Mouse (Mus musculus): Measurements from ENCODE around the gene Rasgrp1.
A peak's percentile ranks its signal among the peaks of the same experiment; 100 is the strongest.

The Rasgrp1 gene

DNA sequence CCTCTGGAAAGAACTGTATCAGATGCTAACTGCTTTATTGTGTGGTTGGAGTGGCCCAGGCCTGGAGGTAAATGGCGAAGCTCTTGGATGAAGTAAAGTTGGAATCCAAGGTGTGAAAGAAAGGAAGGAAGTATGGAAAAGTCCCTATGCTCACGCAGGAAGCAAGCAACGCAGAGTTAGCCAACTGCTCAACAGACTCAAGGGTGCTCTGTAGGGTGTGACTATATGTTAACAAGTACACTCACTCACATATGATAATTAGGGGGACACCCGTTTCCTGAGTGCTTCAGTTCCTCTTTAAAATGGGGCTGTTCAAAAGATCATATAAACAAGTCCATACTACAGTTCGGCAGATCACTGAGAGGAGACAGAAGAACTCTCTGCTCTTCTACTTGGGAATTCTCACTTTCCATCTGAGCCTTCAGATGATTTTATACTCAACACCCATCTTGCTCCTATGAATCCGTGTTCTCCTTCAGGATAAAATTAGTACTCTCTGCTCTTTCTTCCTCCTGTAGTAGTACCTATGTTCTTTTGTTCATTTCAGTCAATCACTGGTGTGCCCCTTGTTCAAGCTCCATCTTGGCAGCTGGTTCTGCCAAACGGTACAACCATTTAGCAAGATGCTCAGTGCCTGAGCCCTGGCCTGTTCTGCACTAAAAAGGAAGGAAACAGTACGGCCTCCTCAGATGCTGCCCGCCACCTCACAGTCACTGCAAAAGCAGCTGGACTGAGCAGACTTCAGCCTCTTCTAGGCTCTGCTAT, 14.1 kb downstream of the Rasgrp1 start:
- DNase-seq, result no peak

DNA sequence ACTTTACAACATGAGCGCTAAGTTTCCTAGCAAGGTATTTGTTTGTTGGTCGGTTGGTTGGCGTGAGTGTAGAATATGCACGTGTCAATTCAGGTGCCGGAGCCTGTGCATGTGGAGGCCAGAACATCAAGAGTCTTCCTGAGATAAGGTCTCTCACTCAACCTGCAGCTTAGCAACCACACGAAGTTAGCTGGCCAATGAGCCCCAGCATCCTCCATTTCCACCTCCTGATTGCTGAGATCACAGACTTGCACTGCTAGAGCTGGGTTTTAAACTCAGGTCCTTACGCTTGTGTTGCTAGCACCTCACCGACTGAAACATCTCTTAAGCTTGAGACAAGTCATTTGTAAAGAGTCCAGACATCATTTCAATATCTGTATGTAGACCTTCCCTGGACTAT, 20.4 kb downstream of the Rasgrp1 start:
- DNase-seq, result no peak

DNA sequence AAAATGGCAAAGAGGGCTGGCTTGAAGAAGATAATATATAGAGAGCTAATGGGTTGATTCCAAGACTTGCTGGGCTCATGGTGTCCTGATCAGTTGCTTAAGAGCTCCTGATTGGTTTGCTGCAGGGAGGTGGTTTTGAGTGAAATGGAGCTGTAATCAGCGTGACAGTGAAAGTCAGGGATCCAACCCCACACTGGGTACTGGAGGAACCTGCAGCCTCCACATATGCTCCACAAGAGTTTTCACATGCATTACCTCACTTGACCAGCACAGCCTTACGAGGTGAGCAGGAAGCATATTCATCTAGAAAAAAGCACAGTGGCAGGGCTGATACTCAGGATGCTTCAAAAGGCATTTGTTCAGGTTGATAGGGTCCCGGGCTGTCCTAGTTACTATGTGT, 21.6 kb downstream of the Rasgrp1 start:
- DNase-seq, result no peak

DNA sequence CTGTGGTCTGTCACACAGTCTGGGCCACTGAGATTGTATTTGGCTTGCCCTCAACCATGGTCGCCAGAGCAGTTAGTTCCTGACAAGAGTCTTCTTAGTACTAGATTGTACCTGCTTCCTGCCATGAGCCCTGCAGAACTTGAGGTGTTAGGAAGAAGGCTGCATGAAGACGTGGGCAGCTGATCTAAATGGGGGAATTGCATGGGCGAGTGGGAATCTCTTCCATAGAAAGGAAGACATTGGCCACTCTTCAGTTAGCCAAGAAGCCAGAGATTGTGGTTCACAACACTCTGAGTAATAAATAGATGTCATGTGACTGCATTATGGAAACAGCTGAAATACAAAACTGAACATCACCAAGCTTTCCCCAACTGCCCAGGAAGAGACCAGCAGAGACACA, 23.8 kb downstream of the Rasgrp1 start:
- no peak for DNase-seq

DNA sequence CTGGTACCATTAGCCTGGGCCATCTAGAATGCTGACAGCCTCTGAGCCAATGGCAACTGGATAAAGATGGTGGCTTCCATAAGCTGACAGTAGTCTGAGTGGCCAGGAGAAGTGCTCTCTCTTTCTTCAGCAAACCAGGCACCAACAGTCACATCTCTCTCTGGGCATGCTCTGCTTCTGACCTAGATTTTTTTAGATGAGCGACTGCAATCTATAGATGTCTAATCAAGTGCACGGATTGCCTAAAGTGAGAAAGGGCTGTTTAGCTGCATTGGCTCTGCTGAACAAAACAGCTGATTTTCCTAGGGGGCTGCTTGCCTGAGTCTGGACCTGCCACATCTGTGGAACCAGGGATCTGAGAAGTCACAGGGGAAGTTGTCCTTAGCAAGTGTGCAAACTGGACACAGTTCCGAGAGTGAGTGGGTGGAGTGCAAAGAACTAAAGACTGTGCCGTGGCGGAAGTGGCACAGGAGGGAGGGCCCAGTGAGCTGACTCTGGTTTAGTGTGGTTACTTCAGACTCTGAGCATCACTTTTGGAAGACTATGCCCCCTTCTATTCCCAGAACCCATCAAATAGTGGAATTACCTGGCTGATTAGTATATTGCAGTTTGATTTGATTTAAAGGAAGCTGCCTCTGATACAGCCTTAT, 29.1 kb downstream of the Rasgrp1 start:
- DNase-seq, result no peak

DNA sequence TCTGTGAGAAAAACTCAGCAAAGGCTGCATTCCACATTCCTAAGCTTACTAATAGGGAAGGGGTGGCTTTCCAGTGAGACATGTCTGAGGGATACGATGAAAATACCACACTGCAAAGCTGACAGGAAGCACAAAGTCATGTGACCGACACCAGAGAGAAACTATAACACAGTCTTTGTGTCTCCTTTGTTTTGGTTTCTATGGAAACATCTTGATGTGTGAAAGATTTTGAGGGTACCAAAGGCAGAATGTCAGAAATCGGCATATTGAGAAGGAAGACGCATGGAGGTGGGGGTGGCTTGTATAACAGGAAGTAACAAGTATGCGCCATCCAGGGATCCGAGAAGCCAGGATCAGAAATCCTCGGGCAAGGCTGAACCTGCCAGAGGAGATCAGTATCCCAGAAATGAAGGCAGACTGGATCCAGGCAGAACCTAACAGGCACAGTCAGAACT, 30.3 kb downstream of the Rasgrp1 start:
- DNase-seq, result no peak

DNA sequence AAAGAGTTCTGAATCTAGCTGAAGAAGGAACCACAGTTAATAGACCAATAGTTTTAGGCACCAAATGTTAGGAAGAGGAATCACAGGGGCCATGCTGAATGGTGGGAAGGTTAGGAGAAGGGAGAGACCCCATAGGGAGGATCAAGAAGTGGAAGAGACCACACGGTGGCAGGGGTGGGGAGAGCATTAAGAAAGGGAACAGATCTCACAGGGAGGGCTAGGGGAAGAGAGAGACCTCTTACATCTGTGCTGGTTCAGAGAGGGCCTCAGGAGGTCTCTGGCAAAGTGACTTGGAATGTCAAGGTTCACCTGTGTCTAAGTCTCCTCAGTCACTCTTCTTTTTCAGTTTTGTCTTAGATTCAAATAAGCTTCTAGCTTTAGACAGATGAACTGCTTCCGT, 30.8 kb downstream of the Rasgrp1 start:
- DNase-seq, result no peak

DNA sequence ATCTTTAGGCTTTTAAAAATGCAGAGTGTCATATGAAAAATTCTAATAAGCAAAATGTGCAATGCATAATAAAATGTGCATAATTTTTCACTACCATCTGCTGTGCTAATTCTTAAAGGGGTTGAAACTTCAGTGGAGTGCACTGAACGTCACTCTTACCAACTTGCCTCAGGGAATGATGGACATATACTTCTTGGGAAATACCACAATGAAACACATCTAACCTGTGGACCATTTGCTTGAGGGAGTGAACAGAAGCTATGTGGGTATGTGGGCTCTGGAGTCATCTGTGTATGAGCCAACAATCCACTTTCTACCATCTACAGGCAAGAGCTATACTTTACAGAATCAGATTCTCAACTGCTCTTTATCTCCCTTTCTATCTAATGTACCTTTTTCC, 31.5 kb downstream of the Rasgrp1 start:
- DNase-seq, result no peak

DNA sequence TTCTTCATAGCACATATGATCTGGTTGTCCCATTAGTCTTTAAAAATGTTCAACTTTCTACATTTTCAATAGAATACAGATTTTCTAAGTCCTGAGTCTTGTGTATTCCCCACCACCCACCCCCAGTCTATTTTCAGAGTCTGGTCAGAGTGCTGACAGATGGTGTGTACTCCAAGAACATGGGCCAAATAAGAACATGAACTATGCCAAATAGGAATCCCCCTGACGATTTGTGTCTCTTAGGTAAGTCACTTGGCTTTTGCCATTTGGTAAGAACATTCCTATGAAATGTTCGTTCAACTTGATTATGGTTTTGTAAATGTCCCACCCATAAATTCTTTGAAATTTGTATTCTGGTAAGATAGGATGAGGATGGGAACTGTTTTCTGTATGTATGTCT, 33.8 kb downstream of the Rasgrp1 start:
- DNase-seq, result no peak

DNA sequence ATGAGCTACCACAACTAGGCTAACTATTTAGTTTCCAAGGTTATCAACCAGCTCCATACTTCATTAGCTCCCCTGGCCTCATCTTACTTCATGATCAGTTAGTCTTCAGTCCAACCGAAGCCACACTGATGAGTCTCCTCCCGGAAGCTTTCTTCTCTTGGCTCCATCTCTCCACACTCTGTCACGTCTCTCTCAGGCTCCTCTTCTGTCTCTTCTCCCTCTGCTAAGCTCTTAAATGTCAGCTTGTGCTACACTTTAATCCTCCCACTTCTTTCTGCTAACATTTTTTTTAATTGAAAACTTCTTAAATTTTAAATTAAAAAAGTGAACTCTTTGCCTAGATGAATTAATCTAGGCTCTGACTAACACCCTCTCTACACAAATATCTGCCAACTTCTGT, 34.8 kb downstream of the Rasgrp1 start:
- DNase-seq, result no peak

DNA sequence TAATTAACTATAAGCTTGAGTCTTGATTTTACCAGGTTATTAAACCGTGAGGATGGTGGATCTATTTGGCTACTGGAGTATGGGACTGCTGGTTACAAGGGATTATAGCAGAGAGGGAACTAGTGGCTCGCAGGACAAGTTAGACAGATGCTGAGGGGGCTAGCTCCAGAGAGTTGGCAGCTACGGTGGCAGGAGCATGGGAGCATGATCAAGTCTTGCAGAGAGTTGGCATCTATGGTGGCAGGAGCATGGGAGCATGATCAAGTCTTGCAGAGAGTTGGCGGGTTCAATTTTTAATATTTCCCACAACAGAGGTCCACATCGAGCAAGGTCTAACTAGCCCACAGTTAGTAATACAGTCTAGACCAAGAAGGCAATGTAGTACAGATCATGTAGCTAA, 37.9 kb downstream of the Rasgrp1 start:
- DNase-seq, result no peak

DNA sequence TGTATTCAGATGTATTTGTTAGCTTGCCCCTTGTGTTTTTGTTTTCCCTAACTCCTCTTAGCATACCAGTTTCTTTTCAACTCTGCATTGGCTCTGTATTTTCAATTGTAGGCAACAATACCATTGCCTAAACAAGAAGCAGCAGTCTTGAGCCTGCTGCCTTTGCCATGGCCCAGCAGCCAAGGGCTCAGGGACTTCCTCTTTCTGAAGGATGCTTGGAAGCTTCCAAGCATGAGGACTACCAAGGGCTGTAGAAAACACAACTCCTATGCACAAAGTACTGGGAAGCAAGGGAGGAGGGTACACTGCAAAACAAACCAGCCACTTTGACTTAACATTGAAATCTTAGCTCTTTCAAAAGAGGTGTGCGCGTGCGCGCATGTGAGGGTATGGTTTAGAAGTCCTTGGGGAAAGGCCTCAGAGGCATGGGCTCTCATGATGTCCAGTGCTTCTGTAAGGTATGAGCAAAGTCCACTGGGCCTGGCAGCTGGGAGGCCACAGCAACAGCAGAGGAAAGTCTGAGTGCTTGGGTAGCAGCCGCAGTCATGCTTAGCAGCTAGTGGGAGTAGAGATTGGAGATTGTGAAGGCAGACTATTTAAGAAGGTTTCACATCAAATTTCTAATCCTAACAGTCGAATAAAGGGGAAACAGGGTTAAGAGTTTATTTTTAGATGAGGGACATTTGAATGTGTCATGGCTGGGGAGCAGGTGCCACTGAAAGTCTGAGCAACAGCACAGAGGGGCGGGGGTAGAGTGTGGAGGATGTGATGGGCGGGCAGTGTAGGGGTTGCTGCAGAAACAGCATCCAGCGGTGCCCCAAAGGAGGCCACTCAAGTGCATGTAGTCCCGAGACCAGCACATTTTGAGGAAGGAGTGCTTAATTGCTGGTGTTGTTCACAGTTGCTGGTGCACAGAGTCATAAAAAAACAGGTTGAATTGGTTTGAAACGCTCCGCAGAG, 39.1 kb downstream of the Rasgrp1 start:
- no peak for DNase-seq

DNA sequence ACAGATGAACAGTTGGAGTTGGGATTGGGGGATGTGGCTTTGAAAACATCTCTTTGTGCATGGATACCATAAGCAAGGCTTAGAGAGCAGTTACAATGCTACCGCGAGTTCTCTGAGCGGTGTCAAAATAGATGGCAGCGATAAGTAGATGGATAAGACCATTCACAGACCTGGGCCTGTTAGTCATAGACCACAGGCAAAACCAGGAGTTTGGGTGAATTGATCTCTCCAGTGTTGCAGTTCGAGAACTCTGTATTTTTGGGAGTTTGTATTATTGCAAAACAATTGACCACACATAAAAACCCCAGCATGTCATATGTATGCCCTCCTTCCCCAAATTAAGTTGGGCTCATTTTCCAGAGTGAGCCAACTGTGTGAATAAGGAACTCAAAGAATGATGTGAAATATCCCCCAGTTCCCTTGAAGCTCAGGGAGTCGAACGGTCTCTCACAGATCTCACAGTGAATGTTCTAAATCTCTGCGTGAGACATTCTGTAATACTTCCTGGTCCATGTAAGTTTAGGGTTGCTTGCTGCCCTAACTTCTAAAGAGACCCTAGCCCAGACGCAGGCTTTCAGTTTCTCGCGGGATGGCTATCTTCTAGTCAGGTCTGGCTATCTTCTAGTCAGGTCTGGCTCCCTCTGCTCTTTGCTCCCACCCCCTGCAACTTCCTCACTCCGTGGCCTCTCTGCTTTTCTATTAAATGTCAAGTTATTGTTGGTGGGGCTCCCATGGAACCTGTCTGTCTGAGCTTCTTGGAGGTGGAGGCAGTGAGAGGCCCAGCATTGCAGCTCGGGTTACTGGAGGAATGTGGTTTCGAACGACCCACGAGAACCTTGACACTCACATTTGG, 43.0 kb downstream of the Rasgrp1 start:
- DNase-seq, result no peak

DNA sequence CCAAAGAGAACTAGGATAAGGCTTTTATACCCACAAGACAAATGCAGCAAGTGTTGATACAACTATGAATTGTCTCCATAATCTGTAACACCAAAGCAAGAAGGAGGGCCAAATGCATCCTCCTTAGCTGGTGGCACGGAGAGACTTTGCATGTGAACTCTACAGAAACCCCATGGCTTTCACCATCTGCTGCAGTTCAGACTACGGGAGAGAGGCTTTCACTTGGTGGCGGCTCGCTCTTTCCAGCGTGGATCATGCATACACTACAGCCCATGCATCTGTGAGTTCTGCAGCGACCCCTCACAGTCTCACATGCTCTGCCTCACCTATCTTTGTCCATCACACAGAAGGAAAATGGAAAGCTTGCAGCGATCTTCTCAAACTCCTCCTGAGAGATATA, 54.5 kb downstream of the Rasgrp1 start:
- DNase-seq, result no peak

DNA sequence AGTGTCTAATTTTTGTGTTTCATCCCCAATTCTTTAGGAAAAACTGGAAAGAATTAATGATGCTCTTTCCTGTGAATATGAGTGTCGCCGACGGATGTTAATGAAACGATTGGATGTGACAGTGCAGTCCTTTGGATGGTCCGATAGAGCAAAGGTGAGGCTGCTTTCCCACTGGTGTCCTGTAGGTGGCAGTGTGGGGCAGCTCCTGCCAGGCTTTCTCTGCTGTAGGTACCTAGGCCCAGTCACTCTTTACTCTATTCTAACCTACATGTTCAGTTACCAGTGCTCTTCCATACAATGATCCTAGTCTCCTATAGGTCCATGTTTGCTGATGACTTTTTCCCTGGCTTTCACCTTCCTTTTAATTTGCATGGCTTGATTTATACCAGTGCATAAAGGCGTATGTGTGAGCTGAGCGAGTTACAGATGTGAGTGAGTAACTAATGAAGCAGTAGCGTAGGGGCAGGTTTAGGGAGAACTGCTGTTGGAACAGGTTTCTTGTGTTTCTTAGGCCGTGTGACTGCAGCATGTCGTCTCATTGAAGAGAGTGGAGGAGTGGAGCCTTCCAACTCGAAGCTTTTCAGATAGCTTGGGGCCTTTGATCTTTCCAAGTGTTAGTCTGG, 78.9 kb downstream of the Rasgrp1 start:
- DNase-seq, result peak; percentile 61

DNA sequence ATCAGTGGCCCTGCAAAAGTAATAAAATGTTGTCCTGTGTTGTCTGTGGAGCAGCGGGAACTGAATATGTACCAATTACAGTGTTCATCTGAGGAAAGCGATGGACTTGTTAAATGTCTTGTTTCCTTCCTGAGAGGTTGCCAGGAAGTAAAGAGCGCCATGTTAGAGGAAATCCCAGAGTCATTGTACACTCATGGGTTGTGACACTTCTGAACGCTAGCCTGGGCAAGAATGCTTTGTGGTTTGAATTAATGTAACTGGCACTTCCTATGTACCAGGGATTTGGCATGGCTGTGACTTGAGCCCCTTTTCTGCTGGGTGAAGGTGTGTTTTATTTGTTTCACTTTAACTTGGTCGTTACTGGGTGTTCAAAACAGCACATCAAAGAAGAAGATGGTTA, 80.6 kb downstream of the Rasgrp1 start:
- no peak for DNase-seq

DNA sequence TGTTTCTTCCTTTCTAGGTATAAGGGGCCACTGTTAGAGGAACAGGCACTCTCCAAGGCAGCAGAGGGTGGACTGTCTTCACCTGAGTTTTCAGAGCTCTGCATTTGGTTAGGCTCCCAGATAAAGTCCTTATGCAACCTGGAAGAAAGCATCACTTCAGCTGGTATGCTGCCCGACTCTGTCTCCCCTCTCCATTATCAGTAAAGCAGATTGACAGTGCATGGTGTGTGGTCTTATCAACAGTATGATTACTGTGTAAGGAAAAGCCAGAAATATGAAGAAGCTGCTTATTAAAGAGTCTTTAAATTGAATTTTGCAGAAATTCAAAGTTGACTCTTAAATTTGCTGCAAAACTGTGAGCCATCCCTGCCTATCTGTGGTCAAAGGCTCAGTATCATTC, 85.2 kb downstream of the Rasgrp1 start:
- DNase-seq, result no peak

DNA sequence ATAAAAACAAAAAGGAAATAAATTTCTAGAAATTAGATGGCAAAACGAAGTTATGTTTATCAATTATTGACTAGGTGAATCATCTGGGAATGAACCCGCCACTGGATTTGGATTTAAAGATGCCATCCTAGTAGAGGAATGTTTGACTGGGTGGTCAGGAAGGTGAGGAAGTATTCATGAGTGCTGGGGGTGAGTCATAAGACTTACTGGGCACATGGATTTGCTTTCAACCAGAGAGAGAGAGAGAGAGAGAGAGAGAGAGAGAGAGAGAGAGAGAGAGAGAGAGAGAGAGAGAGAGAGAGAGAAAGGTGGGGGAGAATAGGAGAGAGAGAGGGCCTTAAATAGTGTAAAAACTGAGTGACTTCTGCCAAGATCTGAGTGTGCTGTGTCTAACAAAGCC, 87.4 kb downstream of the Rasgrp1 start:
- no peak for DNase-seq

DNA sequence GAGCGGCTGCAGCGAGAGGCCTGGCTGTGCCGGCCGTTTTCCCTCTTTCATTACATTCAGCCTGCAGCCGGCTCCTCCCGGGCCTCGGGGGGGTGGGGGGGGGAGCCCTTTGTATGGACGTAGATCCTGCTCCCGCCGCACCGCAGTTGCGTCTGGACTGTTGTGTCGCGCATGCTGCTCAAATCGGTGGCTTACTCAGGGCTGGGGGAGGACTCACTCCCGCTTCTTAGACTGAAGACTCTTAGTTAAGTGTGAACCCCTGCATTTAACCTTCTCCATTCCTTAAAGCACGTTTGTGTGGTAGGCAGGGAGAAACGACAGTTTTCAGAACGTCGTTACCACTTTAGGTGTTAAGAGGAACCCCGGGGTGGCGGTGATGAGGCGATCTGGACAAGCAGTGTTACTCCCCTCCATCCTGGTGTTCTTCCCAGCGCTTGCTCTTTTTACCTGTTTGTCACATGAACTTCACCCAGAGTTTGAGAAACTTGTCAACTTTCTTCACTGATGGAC, 92.7 kb downstream of the Rasgrp1 start:
- peak; percentile 32 for DNase-seq

DNA sequence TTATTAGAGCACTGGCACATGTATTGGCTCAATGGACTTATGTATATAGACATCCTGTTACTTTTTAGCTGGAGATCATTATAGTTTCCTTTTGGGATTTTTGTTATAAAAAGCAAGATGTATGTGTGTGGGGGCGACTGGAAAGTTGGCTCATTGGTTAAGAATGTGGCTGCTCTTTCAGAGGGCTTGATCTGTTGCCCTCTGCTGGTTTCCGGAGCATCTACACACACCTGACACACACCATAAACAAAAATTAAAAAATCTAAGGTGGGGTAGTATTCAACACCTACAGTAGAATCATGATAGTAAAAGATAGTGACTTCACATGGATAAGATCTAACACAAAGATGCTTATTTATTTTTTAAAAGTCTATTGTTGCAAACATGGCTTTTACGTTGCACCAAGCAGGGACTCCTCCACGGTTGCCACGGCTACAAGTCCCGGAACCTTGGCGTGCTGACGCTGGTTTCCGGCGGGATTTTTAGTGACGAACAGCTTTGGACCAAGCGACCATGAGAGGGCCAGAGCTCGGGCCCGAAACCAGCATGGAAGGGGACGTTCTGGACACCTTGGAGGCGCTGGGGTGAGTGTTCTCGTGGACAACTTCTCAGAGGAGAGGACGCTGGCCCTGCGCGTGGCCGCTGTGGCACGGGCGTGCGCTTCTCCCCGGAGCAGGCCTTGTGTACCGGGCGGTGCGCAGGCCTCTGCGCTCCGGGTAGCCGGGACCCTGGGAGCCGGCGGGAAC, 93.4 kb downstream of the Rasgrp1 start, which contains the start of gene Fam98b:
Gene Fam98b, plus strand, starts transcription at position 485 of the 746 bp plus-strand sequence.
- DNase-seq, result peak; percentile 82

DNA sequence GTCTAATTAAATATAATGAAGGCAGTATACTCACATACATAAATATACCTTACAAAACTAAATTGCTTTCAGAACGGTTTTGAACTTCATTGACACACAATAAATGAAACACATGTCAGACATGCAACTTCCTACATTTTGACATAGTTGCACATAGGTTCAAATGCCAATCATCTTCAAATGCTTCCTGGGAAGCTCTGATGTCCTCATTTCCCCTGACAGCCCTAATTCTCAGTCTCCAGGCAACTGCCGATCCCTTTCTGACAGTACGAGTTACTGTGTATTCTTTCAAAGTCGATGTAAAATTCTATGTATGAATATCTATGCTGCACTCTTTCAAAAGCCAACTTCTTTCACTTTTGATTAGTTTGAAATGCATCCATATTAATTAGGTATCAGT, 100.8 kb downstream of the Rasgrp1 start:
- no peak for DNase-seq
